Mouse (Mus musculus) cortical plate, adult 2 months (tissue): Measurements from ENCODE around the gene Ccdc181.

Experiments
- CTCF ChIP-seq: fragments of 200-500 bp; IDR thresholded peaks from 2 replicates; pipeline ENCODE4 v1.5.1; 2011; ENCODE audit warnings: mild to moderate bottlenecking, control low read depth, low read length; ENCODE audit not compliant: insufficient read depth; ENCODE audit errors: extremely low read depth
- POLR2A ChIP-seq: fragments of 200-500 bp; IDR thresholded peaks from 2 replicates; pipeline ENCODE4 v1.6.1; 2011; ENCODE audit warnings: mild to moderate bottlenecking, low read length, control low read depth; ENCODE audit not compliant: insufficient read depth; ENCODE audit errors: extremely low read depth

- no peak for TF ChIP-seq CTCF
- peak; percentile 76 for TF ChIP-seq POLR2A
Measured at GRCm38 (mm10) chr1:164248465-164249331, 26.7 kb upstream of the Ccdc181 start, which contains the start of gene Slc19a2.
